Mouse (Mus musculus) heart, adult 2 months (tissue): ENCODE data around the gene Gm29427. TPM values are rescaled to one million over a fixed set of nuclear protein-coding genes. Genes with fewer than 3 reads are reported as not detected.
"Not testable (repeated sequence)": the region's sequence is repeated elsewhere in the genome, so short reads cannot be mapped to it uniquely, and the experiment has no call there.

Source experiments
- DNase-seq, 2 experiments: peaks; one replicate each; pipeline ENCODE4 v3.0.0; 2021
- H3K27ac ChIP-seq: fragments of 200-600 bp; 2 replicates; pipeline ENCODE4 v1.8.1; 2022
- H3K27me3 ChIP-seq: fragments of 200-500 bp; 2 replicates; pipeline ENCODE4 v1.6.1; 2012; ENCODE audit warnings: mild to moderate bottlenecking, low read length, inconsistent platforms, mixed read lengths; ENCODE audit not compliant: control insufficient read depth, insufficient read depth
- H3K36me3 ChIP-seq: fragments of 200-500 bp; 2 replicates; pipeline ENCODE4 v1.6.1; 2012; ENCODE audit warnings: low read length, inconsistent platforms; ENCODE audit not compliant: control insufficient read depth, insufficient read depth
- H3K4me1 ChIP-seq: fragments of 200-500 bp; 2 replicates; pipeline ENCODE4 v1.6.1; 2011; ENCODE audit warnings: low read length; ENCODE audit not compliant: control insufficient read depth, insufficient read depth
- H3K4me3 ChIP-seq: fragments of 200-600 bp; 2 replicates; pipeline ENCODE4 v1.8.1; 2022
- H3K79me2 ChIP-seq: fragments of 200-500 bp; replicated peaks from 2 replicates; pipeline ENCODE4 v1.6.1; 2012; ENCODE audit warnings: mild to moderate bottlenecking, inconsistent platforms, low read length, moderate library complexity, mixed read lengths; ENCODE audit not compliant: control insufficient read depth, insufficient read depth
- H3K9ac ChIP-seq: fragments of 200-500 bp; 2 replicates; pipeline ENCODE4 v1.6.1; 2012; ENCODE audit warnings: low read depth, mild to moderate bottlenecking, control low read depth, inconsistent platforms, low read length, mixed read lengths
- CTCF ChIP-seq: fragments of 200-600 bp; IDR thresholded peaks from 2 replicates; pipeline ENCODE4 v1.8.1; 2022; ENCODE audit warnings: antibody characterized with exemption, mild to moderate bottlenecking, moderate library complexity
- EP300 ChIP-seq: fragments of 200-500 bp; IDR thresholded peaks from 2 replicates; pipeline ENCODE4 v1.6.1; 2011; ENCODE audit warnings: low read depth, low read length, control low read depth; ENCODE audit not compliant: insufficient read depth
- POLR2A ChIP-seq: fragments of 200-500 bp; IDR thresholded peaks from 2 replicates; pipeline ENCODE4 v1.6.1; 2011; ENCODE audit warnings: mild to moderate bottlenecking, low read depth, low read length, control low read depth; ENCODE audit not compliant: insufficient read depth
- WGBS: fragments of 180-500 bp; shearing (Covaris S2); methylation state at CpG from one replicate; pipeline ENCODE4 v1.1.7; 2018; 5-methylcytosine and 5-hydroxymethylcytosine counted together
- intact Hi-C: fragments of 180-260 bp; cut with DNase I; formaldehyde crosslinking; loops from one replicate; pipeline ENCODE4 v1.15.1; 2025
- polyA plus RNA-seq: library from polyadenylated mRNA; depleted of rRNA; stranded (reverse); fragments of >200 nt; gene quantifications from 2 replicates; pipeline ENCODE4 v1.2.3, GENCODE M21; 2012
- total RNA-seq, 2 experiments: library from RNA; stranded (reverse); gene quantifications; 2 replicates each; pipeline ENCODE4 v1.2.3; 2021

The Gm29427 gene
- total and polyA plus RNA-seq, 3 experiments: 0.14 to 0.16 (median 0.14) TPM

DNA sequence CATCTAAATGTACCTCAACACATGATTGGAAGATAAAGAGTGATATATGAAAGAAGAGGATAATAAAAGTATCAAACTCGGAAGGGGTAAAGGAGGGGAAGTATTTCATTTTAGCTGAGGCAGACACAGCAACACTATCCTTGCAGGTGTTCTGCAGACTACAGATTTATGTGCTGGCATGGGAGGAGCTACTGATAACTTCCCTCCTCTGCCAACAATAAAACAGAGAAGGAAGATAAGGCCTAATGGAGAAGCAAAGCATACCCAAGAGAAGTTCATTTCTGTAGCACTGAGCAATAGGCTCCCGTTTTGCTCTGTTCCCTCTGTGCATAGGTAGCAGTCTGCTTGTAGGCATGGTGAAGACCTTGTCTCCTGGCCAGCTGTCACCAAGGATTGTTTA lies 34.5 kb downstream of the Gm29427 start:
- Histone ChIP-seq H3K9ac (no peak overlapping the region), H3K36me3 (no peaks in the 10 kb centered on the region), H3K27me3 (no peaks in the 10 kb centered on the region), H3K79me2 (no peaks in the 10 kb centered on the region), H3K4me1 (no peaks in the 10 kb centered on the region), H3K27ac (no peak overlapping the region), H3K4me3 (no peak overlapping the region)
- no peak for DNase-seq
- WGBS: 62% methylated on average over 2 of the region's 2 CpGs
- intact Hi-C loops: no loop called here
- TF ChIP-seq EP300: no peak

DNA sequence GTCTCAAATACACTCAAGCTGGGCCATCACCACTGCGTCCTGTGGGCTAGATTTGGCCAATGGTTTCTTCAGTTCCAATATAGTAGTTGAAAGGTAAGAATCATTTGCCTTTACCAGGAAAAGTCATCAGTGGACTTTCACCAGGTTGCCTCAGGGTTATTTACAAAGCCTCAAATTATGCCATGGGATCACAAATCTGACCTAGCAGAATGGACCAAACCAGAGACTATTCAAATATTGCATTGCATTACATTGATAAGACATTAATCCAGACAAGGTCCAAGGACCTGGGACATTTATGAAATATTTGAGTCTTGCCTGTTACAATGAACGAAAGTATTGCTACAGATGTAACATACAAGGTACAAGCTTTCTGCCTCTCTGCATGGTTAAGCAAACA lies 37.0 kb downstream of the Gm29427 start:
- no peaks in the 10 kb centered on the region for H3K36me3 ChIP-seq
- no peak overlapping the region for H3K9ac ChIP-seq
- H3K79me2 ChIP-seq: no peaks in the 10 kb centered on the region
- DNase-seq: no peak
- 80% methylated on average over 2 of the region's 2 CpGs for WGBS
- TF ChIP-seq POLR2A: no peak
- TF ChIP-seq CTCF: no peak
- TF ChIP-seq EP300: no peak
- no peaks in the 10 kb centered on the region for H3K27me3 ChIP-seq
- H3K4me1 ChIP-seq: no peaks in the 10 kb centered on the region
- intact Hi-C loops: no loop called here
- H3K4me3 ChIP-seq: no peak overlapping the region
- H3K27ac ChIP-seq: no peak overlapping the region

DNA sequence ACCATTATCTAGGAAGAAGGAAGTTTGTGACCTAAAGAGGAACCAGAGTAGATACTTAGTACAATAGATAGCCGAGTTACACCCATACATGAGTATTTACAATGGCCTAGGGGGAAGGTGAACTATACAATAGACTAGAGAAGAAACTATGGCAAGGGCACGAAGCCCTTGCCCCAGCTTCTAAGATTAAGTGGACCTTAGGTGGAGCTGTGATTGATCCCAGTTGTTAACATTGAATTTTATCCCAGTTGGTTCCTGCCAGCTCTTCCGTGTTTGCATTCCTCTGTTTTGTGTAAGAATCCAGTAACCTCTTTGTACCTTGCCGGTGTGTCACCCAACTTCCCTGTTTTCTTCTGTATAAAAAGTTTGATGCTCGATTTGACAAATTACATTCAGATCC lies 52.0 kb downstream of the Gm29427 start:
- H3K4me3 ChIP-seq, H3K9ac ChIP-seq, H3K27ac ChIP-seq, H3K79me2 ChIP-seq, H3K27me3 ChIP-seq, H3K4me1 ChIP-seq, intact Hi-C loops, H3K36me3 ChIP-seq, DNase-seq: not testable (repeated sequence)
- whole genome bisulfite sequencing: 73% methylated on average over 5 of the region's 5 CpGs

DNA sequence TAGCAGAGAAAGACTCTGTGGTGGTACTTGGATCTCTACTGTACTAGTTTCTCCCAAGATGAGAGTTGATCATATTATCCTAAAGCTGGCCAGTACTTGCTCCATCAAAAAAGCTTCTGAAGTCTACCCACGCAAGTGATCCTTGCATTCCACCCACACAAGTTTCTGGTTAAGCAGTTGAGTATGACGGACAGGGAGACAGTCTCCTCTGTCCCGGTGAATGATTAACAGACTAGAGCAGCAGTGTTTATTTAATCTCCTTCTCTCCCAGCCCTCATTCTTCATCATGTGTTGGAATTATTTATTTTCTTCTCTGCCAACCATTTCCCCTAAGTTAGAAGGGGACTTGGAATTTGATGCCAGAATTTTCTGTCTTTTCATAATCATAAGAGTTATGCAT lies 54.1 kb downstream of the Gm29427 start, which contains the start of gene C4bp:
C4bp (minus strand) TSS at position 179 of the 400 bp plus-strand sequence.
- H3K4me1 ChIP-seq: no peaks in the 10 kb centered on the region
- WGBS: 76% methylated on average over 3 of the region's 3 CpGs
- no peaks in the 10 kb centered on the region for H3K36me3 ChIP-seq
- intact Hi-C loops: no loop called here
- TF ChIP-seq EP300 (no peak), POLR2A (no peak), CTCF (no peak)
- H3K4me3 ChIP-seq: no peak within 1 kb of the TSS
- H3K27me3 ChIP-seq: no peaks in the 10 kb centered on the region
- H3K27ac ChIP-seq: no peak within 1 kb of the TSS
- no peak for DNase-seq
- no peaks in the 10 kb centered on the region for H3K79me2 ChIP-seq
- no peak within 1 kb of the TSS for H3K9ac ChIP-seq

DNA sequence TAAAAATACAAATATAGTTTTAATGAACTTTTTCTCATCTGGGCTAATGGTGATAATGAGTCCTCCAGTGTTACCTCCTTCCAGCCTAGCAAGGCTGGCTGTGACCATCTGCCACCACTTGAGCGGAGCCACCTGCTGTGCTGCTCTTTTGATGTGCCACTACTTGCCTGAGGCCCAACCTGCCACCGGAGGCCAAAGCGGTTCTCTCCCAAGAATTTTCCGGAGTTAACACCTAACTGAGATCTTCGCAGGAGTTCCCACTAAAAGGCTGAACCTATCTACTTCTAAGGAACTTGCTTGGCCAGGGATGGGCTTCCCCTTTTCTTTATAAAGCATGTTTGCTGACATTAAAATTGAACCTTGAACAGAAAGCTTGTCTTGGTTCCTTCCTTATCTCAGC lies 56.0 kb downstream of the Gm29427 start:
- H3K36me3 ChIP-seq, H3K79me2 ChIP-seq, H3K27me3 ChIP-seq, DNase-seq, H3K4me3 ChIP-seq, H3K4me1 ChIP-seq, intact Hi-C loops, H3K27ac ChIP-seq, H3K9ac ChIP-seq: not testable (repeated sequence)
- 46% methylated on average over 5 of the region's 5 CpGs for WGBS

DNA sequence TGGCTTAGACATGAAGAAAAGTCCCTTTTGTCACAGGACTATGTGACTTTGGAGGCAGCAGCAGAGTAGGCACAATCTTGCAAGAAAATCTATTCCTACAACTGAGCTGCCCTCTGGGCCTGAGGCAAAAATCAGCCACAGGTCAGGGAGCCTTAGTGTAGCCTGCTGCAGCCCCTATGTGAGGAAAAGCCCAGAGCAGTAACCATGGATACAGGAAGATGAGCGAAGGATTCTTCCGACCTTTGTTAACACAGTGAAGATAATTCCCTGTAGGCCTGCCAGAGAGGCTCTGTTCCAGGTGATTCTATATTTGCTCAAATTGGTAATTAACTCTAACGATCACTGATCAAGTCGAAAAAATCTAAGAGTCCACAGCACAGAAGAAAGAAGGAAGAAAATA lies 71.5 kb downstream of the Gm29427 start:
- DNase-seq: no peak

DNA sequence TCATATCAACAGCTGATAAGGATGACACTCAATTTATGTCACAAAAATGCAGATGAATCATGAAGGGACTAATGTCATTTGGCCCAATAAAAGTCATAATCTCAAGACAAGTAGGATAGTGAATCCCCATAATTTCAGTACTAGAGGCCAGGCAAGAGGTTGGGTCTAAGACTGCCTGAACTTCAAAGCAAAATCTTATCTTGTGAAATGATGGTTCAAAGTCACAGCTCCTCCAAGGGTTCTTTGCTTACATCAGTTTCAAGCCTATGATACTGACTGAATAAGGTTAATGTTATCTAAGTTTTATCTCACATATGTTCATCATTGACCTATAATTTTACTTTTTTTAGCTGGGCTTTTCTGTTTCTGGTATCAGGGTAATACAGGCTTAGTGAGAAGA lies 74.6 kb downstream of the Gm29427 start:
- DNase-seq: no peak
- H3K27ac ChIP-seq: no peak overlapping the region
- no peaks in the 10 kb centered on the region for H3K27me3 ChIP-seq
- TF ChIP-seq EP300 (no peak), POLR2A (no peak), CTCF (no peak)
- H3K4me1 ChIP-seq: no peaks in the 10 kb centered on the region
- no peak overlapping the region for H3K9ac ChIP-seq
- intact Hi-C loops: no loop called here
- no peaks in the 10 kb centered on the region for H3K79me2 ChIP-seq
- H3K36me3 ChIP-seq: no peaks in the 10 kb centered on the region
- no peak overlapping the region for H3K4me3 ChIP-seq

More for the DNA sequence above, 71.5 kb downstream of the Gm29427 start:
- 42% methylated on average over 4 of the region's 4 CpGs for WGBS
- Histone ChIP-seq H3K36me3 (no peaks in the 10 kb centered on the region), H3K4me1 (no peaks in the 10 kb centered on the region), H3K27me3 (no peaks in the 10 kb centered on the region), H3K9ac (no peak overlapping the region), H3K27ac (no peak overlapping the region), H3K4me3 (no peak overlapping the region), H3K79me2 (no peaks in the 10 kb centered on the region)
- intact Hi-C loops: no loop called here
- no peak for TF ChIP-seq POLR2A
